Mouse (Mus musculus): ENCODE measurements around the gene D730048I06Rik.
"Not testable (repeated sequence)": the region's sequence is repeated elsewhere in the genome, so short reads cannot be mapped to it uniquely, and the experiment has no call there.

Gene D730048I06Rik

GRCm38 (mm10) chr9:35790001-35790400 lies at the start of gene D730048I06Rik, which contains the start of gene Gm27235:
Gene D730048I06Rik, minus strand, starts transcription at chr9:35790112.
Gene Gm27235, minus strand, starts transcription at chr9:35790101.
- peak; percentile 50 for DNase-seq (ENCODE audit: low spot score)

GRCm38 (mm10) chr9:35817881-35818280 lies 28.0 kb upstream of the D730048I06Rik start:
- not testable (repeated sequence) for DNase-seq (ENCODE audit: low spot score)

- no peak for DNase-seq (ENCODE audit: low spot score)
Observed at GRCm38 (mm10) chr9:35798146-35798545, 8.2 kb upstream of the D730048I06Rik start.

GRCm38 (mm10) chr9:35778009-35778408 lies 11.9 kb downstream of the D730048I06Rik start, which contains the start of gene Gm17727:
Gene Gm17727, minus strand, starts transcription at chr9:35778109.
- DNase-seq (ENCODE audit: low spot score): no peak

GRCm38 (mm10) chr9:35756843-35757242 lies 33.1 kb downstream of the D730048I06Rik start:
- no peak for DNase-seq (ENCODE audit: low spot score)

GRCm38 (mm10) chr9:35740749-35741148 lies 49.2 kb downstream of the D730048I06Rik start, which contains the start of gene Gm17677:
Gene Gm17677, plus strand, starts transcription at chr9:35741049.
- DNase-seq (ENCODE audit: low spot score): no peak

Measured in testis, postnatal 10 days (tissue).